Mouse (Mus musculus) kidney, postnatal 14 days (tissue): ENCODE data around the gene Prss28.

Experiments
- DNase-seq: peaks from one replicate; pipeline ENCODE4 v3.0.0; 2022; ENCODE audit warnings: mixed read lengths

Gene Prss28

GRCm38 (mm10) chr17:25345462-25345861 is 37.0 kb downstream of the Prss28 start, which contains the start of gene Tpsab1:
TSS of gene Tpsab1 (minus strand) at chr17:25345562.
- DNase-seq = no peak

DNA sequence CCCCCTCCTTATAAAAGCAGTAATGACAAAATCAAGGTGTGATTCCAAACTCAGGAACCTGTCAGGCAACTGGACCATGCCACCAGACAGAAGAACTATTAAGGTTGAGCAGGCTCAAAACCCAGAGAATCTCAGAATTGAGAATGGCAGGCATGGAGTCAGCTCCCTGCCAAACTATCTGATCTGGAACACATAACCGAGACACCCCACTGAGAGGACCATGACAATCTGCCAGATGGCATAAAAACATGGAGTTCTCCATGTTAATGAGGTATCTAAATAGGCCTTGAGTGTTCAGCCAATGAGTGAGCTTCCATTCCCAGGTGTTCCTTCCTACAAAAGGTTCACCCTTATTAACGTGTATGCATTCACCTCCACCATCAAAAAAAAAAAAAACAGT is 52.8 kb downstream of the Prss28 start:
- DNase-seq = no peak
